Mouse (Mus musculus) olfactory bulb, adult 2 months (tissue): ENCODE measurements around the gene Hsf2bp. TPM values are rescaled to one million over a fixed set of nuclear protein-coding genes. Genes with fewer than 3 reads are reported as not detected.

Source experiments
- H3K27ac ChIP-seq: fragments of 200-500 bp; 2 replicates; pipeline ENCODE4 v1.5.1; 2012; ENCODE audit warnings: low read depth, low read length; ENCODE audit not compliant: insufficient read depth
- H3K4me1 ChIP-seq: fragments of 200-500 bp; 2 replicates; pipeline ENCODE4 v1.6.1; 2012; ENCODE audit warnings: low read length; ENCODE audit not compliant: control insufficient read depth, insufficient read depth
- H3K4me3 ChIP-seq: fragments of 200-500 bp; 2 replicates; pipeline ENCODE4 v1.5.1; 2012; ENCODE audit warnings: mild to moderate bottlenecking, low read depth, low read length, moderate library complexity; ENCODE audit not compliant: insufficient read depth
- CTCF ChIP-seq: fragments of 200-500 bp; IDR thresholded peaks from 2 replicates; pipeline ENCODE4 v1.5.1; 2012; ENCODE audit warnings: low read depth, mild to moderate bottlenecking, low read length, moderate library complexity; ENCODE audit not compliant: insufficient read depth
- POLR2A ChIP-seq: fragments of 200-500 bp; IDR thresholded peaks from 2 replicates; pipeline ENCODE4 v1.6.1; 2012; ENCODE audit warnings: mild to moderate bottlenecking, low read depth, low read length, moderate library complexity; ENCODE audit not compliant: insufficient read depth
- WGBS: fragments of 180-500 bp; shearing (Covaris S2); methylation state at CpG from one replicate; pipeline ENCODE4 v1.1.7; 2018; 5-methylcytosine and 5-hydroxymethylcytosine counted together
- polyA plus RNA-seq: library from polyadenylated mRNA; stranded (reverse); fragments of >200 nt; gene quantifications from 2 replicates; pipeline ENCODE4 v1.2.4, GENCODE M21; 2012; ENCODE audit warnings: low replicate concordance; ENCODE audit not compliant: missing spikeins, insufficient read depth, insufficient read length

The Hsf2bp gene
- polyA plus RNA-seq, 1 experiment, result not detected

DNA sequence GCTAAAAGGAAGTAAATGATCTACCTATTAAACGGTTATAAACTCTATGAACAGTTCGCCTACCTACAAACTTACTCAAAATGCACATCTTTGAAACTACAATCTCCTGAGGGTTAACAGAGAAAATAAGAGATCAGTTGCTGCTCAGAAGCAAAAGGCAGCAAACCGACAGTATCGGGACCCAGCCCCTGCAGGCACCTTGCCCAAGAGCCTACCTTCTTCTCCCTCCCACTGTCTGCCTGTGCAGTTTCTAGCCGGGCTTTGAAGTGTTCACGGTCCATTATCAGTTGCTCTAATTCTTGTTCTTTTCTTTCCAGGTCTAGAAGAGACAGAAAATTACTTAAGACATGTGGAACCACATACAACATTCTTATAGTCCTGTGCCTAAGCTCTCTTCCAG, 13.6 kb downstream of the Hsf2bp start:
- TF ChIP-seq CTCF (no peak), POLR2A (no peak)
- 85% methylated on average over 6 of the region's 6 CpGs for WGBS
- Histone ChIP-seq H3K4me3 (no peak overlapping the region), H3K4me1 (peaks cover 12% of the 10 kb centered on the region; the same call in 1 of the 2 replicates), H3K27ac (no peak overlapping the region)

DNA sequence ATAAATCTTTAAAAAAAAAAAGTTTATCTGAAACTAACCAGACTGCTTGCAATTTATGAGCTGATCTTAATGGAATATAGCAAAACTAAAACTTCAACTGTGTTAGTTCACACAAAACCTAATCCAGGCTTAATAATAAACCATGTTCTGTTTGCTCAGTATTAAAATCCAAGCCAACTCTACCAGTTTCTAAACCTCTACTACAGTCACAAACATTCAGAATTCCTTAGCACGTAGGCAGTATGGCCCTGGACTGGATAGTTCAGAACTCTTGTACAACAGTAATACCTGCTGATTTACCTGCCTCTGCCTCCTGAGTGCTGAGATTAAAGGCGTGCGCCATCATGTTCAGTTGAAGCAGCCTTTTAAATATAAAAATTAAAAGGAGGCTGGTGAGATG, 14.2 kb downstream of the Hsf2bp start:
- Histone ChIP-seq H3K4me3 (no peak overlapping the region), H3K4me1 (peaks cover 12% of the 10 kb centered on the region; the same call in 1 of the 2 replicates), H3K27ac (no peak overlapping the region)
- WGBS, result 100% methylated on average over 3 of the region's 3 CpGs
- no peak for TF ChIP-seq CTCF
- no peak for TF ChIP-seq POLR2A

DNA sequence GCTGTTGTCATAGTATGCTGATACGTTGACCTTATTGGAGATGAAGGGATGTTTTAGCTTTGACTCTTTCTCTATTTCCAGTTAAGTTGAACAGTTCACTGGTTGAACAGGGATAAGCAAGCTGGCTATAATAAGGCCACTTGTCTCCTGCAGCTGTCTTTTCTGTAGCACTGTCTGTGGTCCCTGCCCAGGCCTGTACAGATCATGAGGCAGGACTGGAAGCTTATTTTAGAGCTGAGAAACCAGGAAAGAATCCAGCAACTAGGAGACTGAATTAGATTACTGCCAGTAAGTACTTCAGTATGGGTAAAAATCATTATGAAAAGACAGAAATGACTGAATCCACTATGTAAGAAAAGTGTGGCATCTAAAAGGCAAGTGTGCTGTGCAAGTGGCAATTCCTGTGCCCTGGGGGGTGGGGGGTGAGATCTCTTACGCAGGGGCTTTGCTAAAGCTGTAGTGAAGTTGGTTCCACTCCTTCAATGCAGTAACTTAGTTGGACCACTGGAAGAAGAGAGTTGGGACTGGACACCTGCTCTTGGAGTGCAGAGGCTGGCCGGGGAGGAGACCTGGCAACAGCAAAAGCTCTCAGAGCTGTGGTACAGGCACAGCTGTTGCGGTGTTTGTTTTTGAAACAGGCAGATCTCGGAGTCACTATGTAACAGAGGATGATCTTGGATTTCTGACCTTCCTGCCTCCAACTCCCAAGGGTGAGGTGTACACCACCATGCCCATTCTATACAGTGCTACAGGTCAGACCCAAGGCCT, 17.8 kb downstream of the Hsf2bp start:
- 71% methylated on average over 5 of the region's 5 CpGs for WGBS
- Histone ChIP-seq H3K4me1 (peaks cover 12% of the 10 kb centered on the region; the same call in 1 of the 2 replicates), H3K4me3 (no peak overlapping the region), H3K27ac (no peak overlapping the region)
- no peak for TF ChIP-seq CTCF
- TF ChIP-seq POLR2A, result no peak

DNA sequence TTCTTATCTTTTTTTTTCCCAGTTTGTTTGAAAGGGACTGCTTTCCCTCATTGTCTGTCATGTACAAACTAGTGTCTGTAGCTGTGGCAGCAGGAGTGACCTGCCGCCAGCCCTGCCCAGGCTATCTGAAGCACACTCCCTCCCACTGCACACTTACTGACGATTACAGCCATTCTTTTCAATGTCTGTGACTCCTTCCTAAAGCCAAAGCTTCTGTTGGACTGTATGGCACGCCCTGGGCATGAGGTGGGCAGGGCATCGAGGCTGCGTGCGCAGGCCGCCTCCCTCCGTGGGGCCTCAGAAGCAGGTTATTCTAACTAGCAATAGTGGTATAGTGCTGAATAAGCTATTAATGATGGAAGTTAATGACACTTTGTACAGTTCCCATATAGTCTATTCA, 19.7 kb downstream of the Hsf2bp start:
- no peak for TF ChIP-seq POLR2A
- TF ChIP-seq CTCF, result no peak
- Histone ChIP-seq H3K27ac (no peak overlapping the region), H3K4me3 (no peak overlapping the region), H3K4me1 (peaks cover 7% of the 10 kb centered on the region; the same call in 1 of the 2 replicates)
- WGBS, result 96% methylated on average over 8 of the region's 8 CpGs

DNA sequence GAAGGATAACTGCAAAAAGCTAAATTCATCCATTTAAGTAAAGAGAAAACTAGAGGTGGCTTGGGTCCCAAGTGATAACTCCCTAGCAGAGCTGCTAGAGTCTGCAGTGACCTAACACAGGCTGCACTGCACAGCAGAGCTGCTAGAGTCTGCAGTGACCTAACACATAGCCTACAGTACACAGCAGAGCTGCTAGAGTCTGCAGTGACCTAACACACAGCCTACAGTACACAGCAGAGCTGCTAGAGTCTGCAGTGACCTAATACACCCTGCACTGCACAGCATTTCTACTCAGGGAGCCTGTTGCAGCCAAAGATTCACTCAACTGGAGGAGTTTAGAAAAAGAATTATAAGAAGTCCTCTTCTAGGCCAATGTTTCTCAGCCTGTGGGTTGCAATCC, 22.5 kb downstream of the Hsf2bp start:
- H3K27ac ChIP-seq, result no peak overlapping the region
- peaks cover 4% of the 10 kb centered on the region; the same call in 1 of the 2 replicates for H3K4me1 ChIP-seq
- no peak overlapping the region for H3K4me3 ChIP-seq
- no peak for TF ChIP-seq POLR2A
- TF ChIP-seq CTCF, result no peak

DNA sequence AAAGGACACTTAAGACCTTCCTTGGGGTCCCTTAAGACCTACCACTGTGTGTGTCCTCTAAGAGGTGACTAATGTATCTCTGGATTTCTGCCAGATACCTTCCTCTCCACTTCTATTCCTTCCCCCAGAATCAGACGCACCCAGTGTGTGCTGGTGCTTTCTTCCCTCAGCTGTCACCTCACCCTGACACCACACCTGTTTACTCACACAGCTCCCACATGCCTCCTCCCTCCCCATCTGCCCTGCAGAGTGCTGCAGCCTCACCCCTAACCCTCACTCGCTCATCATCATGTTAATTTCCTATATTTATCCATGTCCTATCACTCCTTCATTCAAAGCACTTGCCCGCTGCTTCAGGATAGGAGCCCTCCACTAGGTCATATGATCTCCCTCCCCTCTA, 23.9 kb downstream of the Hsf2bp start:
- TF ChIP-seq CTCF (no peak), POLR2A (no peak)
- Histone ChIP-seq H3K27ac (no peak overlapping the region), H3K4me1 (no peaks in the 10 kb centered on the region), H3K4me3 (no peak overlapping the region)
- 76% methylated on average over 3 of the region's 3 CpGs for WGBS

DNA sequence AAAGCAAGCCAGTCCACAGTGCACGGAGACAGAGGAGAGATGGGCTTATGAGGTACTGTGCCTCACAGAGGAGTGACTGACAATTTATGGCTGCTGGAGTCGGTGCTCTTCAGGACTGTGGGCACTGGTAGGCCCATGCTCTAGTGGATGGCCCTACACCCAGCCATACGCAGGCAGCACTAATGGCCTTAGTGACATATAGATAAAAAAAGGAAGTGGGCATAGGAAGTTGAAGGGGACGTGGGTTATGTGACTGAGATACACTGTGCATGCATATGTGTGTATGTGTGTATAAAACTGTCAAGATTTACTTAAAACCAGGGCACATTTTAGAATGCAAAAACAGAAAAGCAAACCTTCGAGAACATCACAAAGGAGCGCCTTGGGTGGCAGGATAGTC, 24.5 kb downstream of the Hsf2bp start:
- TF ChIP-seq CTCF (no peak), POLR2A (no peak)
- Histone ChIP-seq H3K4me1 (0 out of 2 replicates have a peak, but pooled peaks cover 3% of the 10 kb centered on the region), H3K4me3 (no peak overlapping the region), H3K27ac (no peak overlapping the region)
- WGBS, result 87% methylated on average over 6 of the region's 6 CpGs

DNA sequence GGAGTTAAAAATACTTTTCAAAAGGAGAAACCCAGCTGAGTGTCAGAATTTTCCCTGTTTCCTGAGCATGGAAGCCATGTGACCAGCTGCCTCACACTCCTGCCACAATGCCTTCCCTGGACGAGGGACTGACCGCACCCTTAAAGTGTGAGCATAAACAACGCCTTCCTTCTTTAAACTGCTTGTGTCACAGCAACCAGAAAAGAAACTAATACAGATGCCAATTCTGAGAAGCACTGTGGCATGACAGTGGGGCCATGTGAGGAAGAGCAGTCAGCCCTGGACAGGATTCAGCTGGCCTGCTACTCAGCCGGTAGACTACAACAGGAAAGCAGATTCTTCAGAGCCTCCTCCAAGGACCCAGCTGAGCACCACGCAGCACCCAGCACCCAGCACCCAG, 29.3 kb downstream of the Hsf2bp start:
- no peak overlapping the region for H3K4me3 ChIP-seq
- no peak for TF ChIP-seq CTCF
- TF ChIP-seq POLR2A, result no peak
- 82% methylated on average over 5 of the region's 5 CpGs for WGBS
- H3K4me1 ChIP-seq, result 0 out of 2 replicates have a peak, but pooled peaks cover 3% of the 10 kb centered on the region
- H3K27ac ChIP-seq, result no peak overlapping the region

DNA sequence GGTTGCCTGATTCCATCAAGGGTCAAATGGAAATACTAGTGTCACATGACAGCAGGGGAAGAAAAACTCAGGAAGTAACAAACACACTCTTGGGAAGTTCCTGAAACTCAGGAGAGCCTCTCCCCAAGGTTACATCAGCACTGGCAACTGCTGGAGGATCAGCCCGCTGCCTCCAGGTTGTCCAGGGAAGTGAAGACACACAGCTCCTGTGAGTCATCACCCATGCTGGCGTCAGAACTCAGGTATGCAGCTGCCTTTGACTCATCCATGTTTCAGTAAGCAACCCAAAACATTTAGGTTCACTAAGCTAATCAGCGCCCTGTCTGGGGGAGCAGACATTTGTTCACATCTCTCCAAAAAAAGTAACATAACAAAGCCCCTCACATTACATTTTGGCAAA, 32.9 kb downstream of the Hsf2bp start:
- Histone ChIP-seq H3K4me1 (0 out of 2 replicates have a peak, but pooled peaks cover 3% of the 10 kb centered on the region), H3K27ac (no peak overlapping the region), H3K4me3 (no peak overlapping the region)
- 72% methylated on average over 3 of the region's 3 CpGs for WGBS
- TF ChIP-seq CTCF (no peak), POLR2A (no peak)

DNA sequence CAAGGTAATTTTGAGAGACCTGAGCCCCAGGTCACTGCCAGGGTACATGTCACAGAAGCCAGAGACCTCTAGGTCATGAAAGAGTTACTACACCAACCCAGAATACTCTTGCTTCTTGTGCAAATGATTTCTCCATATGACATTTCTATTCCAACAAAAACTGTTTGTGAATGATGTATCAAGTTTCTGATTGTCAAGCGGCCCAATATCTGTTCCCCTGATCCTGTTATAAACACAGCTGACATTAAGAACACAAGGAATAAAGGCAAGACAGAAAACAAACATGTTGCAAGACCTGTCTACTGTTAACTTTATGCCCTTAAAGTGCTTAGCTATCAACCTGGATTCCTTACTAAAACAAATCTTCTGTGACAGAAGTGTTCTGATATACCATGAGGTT, 37.8 kb downstream of the Hsf2bp start:
- no peak overlapping the region for H3K4me3 ChIP-seq
- no peak overlapping the region for H3K27ac ChIP-seq
- peaks cover 6% of the 10 kb centered on the region for H3K4me1 ChIP-seq
- TF ChIP-seq CTCF, result no peak
- 93% methylated on average over 1 of the region's 1 CpGs for WGBS
